Mouse (Mus musculus): ENCODE data around the gene Sh3glb1. TPM values are rescaled to one million over a fixed set of nuclear protein-coding genes. Genes with fewer than 3 reads are reported as not detected.

Sh3glb1 gene
- polyA plus RNA-seq, 1 experiment from 2014 or later: 115 TPM

Other genes with a start within 250 kb of the Sh3glb1 start
- gene Hs2st1, start 150.2 kb downstream of the Sh3glb1 start, polyA plus RNA-seq (2016; fragmentation: Nextera tagmentation; extraction: Ambion mirVana): 24.1 and 25.1 TPM in 2 replicates
- gene Selenof, start 150.0 kb downstream of the Sh3glb1 start, polyA plus RNA-seq (2016; fragmentation: Nextera tagmentation; extraction: Ambion mirVana): 452 and 477 TPM in 2 replicates
- 0.06 and 0.42 TPM in 2 replicates for gene Clca3a1, start 40.6 kb upstream of the Sh3glb1 start, polyA plus RNA-seq (2016; fragmentation: Nextera tagmentation; extraction: Ambion mirVana)
- gene Clca3a2, start 99.2 kb upstream of the Sh3glb1 start, polyA plus RNA-seq (2016; fragmentation: Nextera tagmentation; extraction: Ambion mirVana): 0.09 TPM in 1 of 2 replicates, not detected in the other
- not detected in 2 replicates for gene Clca3b, start 129.0 kb upstream of the Sh3glb1 start, polyA plus RNA-seq (2016; fragmentation: Nextera tagmentation; extraction: Ambion mirVana)
- gene Clca4b, start 212.2 kb upstream of the Sh3glb1 start, polyA plus RNA-seq (2016; fragmentation: Nextera tagmentation; extraction: Ambion mirVana): not detected in 2 replicates